Mouse (Mus musculus) midbrain, embryonic 10.5 days (tissue): ENCODE results near the gene Dock9. TPM values are rescaled to one million over a fixed set of nuclear protein-coding genes. Genes with fewer than 3 reads are reported as not detected.

ENCODE experiments used
- DNase-seq: peaks from one replicate; pipeline ENCODE4 v3.0.0-alpha.2; 2017; ENCODE audit warnings: low spot score
- H3K27ac ChIP-seq: fragments of 300-500 bp; sonication (generic); replicated peaks from 2 replicates; pipeline ENCODE4 v1.5.1; 2016; ENCODE audit warnings: mild to moderate bottlenecking
- H3K27me3 ChIP-seq: fragments of 300-500 bp; sonication (generic); 2 replicates; pipeline ENCODE4 v1.6.1; 2016; ENCODE audit warnings: low read depth, mild to moderate bottlenecking; ENCODE audit not compliant: poor library complexity, severe bottlenecking
- H3K36me3 ChIP-seq: fragments of 300-500 bp; sonication (generic); 2 replicates; pipeline ENCODE4 v1.6.1; 2016; ENCODE audit warnings: mild to moderate bottlenecking, moderate library complexity
- H3K4me1 ChIP-seq: fragments of 300-500 bp; sonication (generic); 2 replicates; pipeline ENCODE4 v1.6.1; 2016
- H3K4me3 ChIP-seq: fragments of 300-500 bp; sonication (generic); 2 replicates; pipeline ENCODE4 v1.5.1; 2016; ENCODE audit warnings: mild to moderate bottlenecking, moderate library complexity
- H3K9me3 ChIP-seq: fragments of 300-500 bp; sonication (generic); replicated peaks from 2 replicates; pipeline ENCODE4 v1.6.1; 2016; ENCODE audit warnings: mild to moderate bottlenecking
- WGBS: fragments of 180-500 bp; shearing (Covaris S2); methylation state at CpG from one replicate; pipeline ENCODE4 v1.1.7; 2016; 5-methylcytosine and 5-hydroxymethylcytosine counted together
- polyA plus RNA-seq: library from polyadenylated mRNA; unstranded; fragments of >200 nt; fragmentation: Nextera tagmentation; extraction: Ambion mirVana; gene quantifications from 2 replicates; pipeline ENCODE4 v1.2.1, GENCODE M21; 2016

The Dock9 gene
- polyA plus RNA-seq: 2.1 and 3.4 TPM in 2 replicates

DNA sequence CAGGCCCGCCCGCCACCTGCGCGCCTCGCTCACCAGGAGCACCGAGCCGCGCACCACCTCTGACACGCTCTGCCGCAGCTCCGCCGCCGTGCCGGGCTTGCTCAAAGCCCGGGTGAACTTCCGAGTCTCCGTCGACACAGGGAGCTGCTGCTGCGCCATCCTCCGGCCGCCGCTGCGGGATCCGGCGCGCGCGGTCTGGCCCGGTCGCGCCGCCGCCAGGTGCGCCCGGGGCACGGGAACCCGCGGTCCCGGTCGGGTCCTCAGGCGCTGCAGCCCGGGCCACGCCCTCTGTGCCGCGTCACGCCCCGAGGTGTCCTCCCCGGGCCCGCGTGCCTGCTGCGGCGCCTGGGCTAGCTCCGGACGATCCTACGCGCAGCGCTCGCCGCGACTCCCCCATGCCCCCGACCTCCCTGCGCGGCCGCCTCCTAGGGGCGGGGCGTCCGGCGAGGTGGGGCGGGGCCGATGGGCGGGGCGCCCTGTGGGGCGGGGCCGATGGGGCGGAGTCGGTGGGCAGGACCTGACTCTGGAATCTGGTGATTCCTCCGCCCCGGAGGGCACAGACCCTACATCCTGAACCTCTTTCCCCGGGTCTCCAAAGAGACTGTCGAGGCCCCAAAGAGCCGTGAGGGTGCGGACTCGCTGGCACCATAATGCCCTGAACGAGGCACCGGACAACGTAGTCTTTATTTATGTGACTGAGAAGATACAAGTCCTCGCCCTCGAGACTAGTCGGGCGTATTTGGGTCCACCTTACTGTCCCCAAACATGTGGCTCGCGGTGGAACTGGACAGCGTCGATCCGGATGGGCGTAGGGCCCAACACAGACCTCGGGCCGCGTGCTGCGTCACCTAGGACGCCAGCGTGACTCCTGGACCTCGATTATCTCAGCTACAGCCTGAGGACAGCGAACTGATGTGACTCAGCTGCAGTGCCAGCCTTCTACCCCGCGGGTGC is at the start of gene Dock9:
Gene Dock9, minus strand, starts transcription at position 381 of the 954 bp plus-strand sequence.
- peaks cover 31% of the 10 kb centered on the region for H3K27me3 ChIP-seq
- peak within 1 kb of the TSS; percentile 80 for H3K4me3 ChIP-seq
- no peaks in the 10 kb centered on the region for H3K9me3 ChIP-seq
- H3K27ac ChIP-seq: peak within 1 kb of the TSS; percentile 85
- WGBS: under 1% methylated on average over 106 of the region's 106 CpGs
- peak; percentile 94 for DNase-seq
- H3K4me1 ChIP-seq: peaks cover 23% of the 10 kb centered on the region
- H3K36me3 ChIP-seq: no peaks in the 10 kb centered on the region

DNA sequence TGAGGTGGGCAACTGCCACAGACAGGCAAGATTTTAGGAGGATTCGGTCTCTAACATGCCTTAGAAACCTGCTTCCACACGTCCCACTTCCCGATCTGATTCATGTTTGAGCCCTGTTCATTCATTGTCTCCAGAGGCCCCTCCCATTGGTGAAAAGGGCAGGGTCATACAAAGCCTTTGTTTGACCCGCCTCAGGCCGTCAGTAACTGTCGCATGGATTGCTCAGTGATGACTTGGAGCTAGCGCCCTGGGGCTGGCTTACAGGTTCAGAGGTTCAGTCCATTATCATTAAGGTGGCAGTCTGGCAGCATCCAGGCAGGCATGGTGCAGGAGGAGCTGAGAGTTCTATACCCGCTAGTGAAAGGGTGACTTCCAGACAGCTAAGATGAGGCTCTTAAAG is 46.8 kb upstream of the Dock9 start:
- no peaks in the 10 kb centered on the region for H3K36me3 ChIP-seq
- no peaks in the 10 kb centered on the region for H3K27me3 ChIP-seq
- no peaks in the 10 kb centered on the region for H3K4me1 ChIP-seq
- H3K4me3 ChIP-seq: no peak overlapping the region
- no peak for DNase-seq
- peaks cover 10% of the 10 kb centered on the region; the same call in 1 of the 2 replicates for H3K9me3 ChIP-seq
- H3K27ac ChIP-seq: no peak overlapping the region
- WGBS: 70% methylated on average over 8 of the region's 8 CpGs

DNA sequence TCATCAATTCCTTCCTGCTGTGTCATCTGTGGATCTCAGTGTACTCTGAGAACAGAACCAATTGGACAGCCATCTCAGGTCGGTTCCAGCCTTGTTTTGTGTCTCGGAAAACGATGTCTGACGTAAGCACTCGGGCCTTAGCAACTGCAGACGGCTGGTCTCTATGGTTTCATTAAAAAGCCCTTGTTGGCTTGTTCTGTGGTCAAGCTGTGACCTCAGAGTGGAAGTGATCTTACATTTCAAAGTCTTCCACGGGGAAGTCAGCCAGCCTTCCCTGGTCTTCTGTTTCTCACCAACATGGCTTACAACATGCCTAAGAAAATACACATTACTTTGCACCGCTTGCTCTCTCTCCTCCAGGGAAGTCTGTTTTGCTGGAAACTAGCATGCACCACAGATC is 42.6 kb upstream of the Dock9 start:
- WGBS: 90% methylated on average over 8 of the region's 8 CpGs

DNA sequence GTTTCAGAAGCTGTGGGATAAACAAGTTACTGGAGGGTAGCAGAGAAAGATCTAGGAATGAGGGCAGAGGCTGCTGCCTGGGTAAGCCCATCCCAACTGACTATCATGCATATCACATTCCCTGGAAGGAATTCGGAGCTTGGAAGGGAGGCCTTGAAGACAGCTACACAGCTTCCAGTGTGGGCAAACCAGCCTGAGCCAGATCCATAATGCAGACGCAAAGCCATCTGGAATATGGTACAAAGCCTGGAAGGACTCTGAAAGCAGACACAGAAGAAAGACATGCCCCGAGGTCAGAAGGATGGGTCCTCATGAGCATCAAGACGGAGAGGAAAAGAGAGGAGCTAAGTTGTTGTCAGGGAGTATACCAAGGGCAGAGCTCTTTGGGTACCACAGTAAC is 40.5 kb upstream of the Dock9 start:
- no peak for DNase-seq
- WGBS: 92% methylated on average over 4 of the region's 4 CpGs
- Histone ChIP-seq H3K27me3 (no peaks in the 10 kb centered on the region), H3K9me3 (peaks cover 36% of the 10 kb centered on the region), H3K4me3 (no peak overlapping the region), H3K4me1 (no peaks in the 10 kb centered on the region), H3K36me3 (no peaks in the 10 kb centered on the region), H3K27ac (no peak overlapping the region)

More for the DNA sequence above, 42.6 kb upstream of the Dock9 start:
- H3K27ac ChIP-seq: no peak overlapping the region
- no peaks in the 10 kb centered on the region for H3K4me1 ChIP-seq
- H3K4me3 ChIP-seq: no peak overlapping the region
- H3K27me3 ChIP-seq: no peaks in the 10 kb centered on the region
- H3K9me3 ChIP-seq: peaks cover 36% of the 10 kb centered on the region
- no peaks in the 10 kb centered on the region for H3K36me3 ChIP-seq
- no peak for DNase-seq

DNA sequence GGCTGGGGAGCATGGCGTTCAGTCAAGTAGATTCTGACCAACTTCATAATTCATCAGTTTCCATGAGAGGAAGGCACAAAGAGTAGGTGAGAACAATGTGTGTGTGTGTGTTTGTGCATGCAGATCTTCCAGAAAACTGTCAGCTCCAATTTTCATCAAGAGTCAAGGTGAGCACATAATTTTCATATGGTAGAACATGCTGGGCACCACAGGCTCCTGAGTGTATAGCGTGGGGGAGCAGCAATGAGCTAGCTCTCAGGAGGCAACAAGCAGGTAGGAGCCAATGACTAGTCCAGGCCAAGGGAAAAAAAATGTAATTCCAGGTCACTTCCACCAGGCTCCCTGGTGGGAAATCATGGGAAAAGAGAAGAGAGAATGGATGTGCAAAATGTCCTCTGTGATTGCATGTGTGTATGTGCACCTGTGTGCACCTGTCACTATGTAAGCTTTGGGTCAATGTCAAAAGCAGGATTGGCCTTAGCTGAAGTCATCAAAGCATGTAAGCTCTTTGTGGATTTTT is 35.4 kb upstream of the Dock9 start:
- peaks cover 25% of the 10 kb centered on the region; the same call in 1 of the 2 replicates for H3K9me3 ChIP-seq
- no peak overlapping the region for H3K4me3 ChIP-seq
- WGBS: 89% methylated on average over 2 of the region's 2 CpGs
- H3K36me3 ChIP-seq: no peaks in the 10 kb centered on the region
- no peak for DNase-seq
- no peaks in the 10 kb centered on the region for H3K4me1 ChIP-seq
- H3K27me3 ChIP-seq: no peaks in the 10 kb centered on the region
- no peak overlapping the region for H3K27ac ChIP-seq

DNA sequence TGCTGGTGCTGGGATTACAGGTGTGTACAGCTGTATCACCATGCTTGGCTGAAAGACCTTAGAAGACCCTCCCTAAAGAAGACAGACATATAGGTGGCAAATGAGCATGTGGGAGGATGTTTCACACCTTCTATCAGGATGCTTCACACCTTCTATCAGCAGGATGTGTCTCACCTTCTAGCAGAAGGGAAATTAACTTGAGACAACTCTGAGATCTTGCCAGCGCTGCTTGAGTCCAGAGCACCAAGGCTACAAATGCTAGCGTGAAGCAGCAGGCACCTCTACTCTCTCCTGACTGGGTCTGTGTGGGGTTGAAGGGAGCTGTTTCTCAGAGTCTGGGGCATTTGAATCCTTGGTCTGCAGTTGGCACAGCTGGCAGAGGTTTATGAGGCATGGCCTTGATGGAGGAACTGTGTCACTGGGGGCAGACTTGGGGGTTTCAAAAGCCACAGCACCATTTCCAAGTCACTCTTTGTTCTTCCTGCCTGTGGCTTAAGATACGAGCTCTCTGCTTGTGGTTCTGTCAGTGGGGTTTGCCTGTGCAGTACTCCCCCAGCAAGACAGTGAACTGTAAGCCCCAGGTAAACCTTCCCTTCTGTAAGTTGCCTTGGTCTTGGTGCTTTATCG is 32.3 kb upstream of the Dock9 start:
- Histone ChIP-seq H3K4me1 (no peaks in the 10 kb centered on the region; the same call in 1 of the 2 replicates), H3K36me3 (no peaks in the 10 kb centered on the region), H3K9me3 (peaks cover 13% of the 10 kb centered on the region; the same call in 1 of the 2 replicates), H3K27me3 (no peaks in the 10 kb centered on the region), H3K4me3 (no peak overlapping the region), H3K27ac (no peak overlapping the region)
- WGBS: 85% methylated on average over 4 of the region's 4 CpGs
- no peak for DNase-seq

DNA sequence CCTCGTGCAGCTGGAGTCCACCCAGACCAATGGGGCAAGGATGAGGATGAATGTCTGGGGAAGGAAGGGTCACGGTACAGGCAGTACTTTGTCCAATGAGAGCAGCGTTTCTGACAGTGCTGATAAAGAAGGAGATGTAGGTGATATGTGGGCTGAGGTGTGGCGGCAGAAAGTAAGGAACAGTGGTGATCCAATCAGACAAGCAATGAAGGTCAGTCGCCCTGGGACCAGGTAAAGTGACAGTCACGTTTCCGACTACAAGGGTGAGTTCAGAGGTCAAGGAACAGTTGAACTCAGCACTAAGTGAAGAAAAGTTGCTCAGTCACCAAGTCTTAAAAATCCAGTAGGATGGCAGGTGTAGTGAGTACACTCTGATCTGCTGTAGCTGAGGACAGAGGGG is 29.5 kb upstream of the Dock9 start:
- peaks cover 7% of the 10 kb centered on the region; the same call in 1 of the 2 replicates for H3K4me1 ChIP-seq
- no peak overlapping the region for H3K27ac ChIP-seq
- H3K27me3 ChIP-seq: no peaks in the 10 kb centered on the region
- H3K36me3 ChIP-seq: no peaks in the 10 kb centered on the region
- no peak overlapping the region for H3K4me3 ChIP-seq
- DNase-seq: no peak
- 85% methylated on average over 7 of the region's 7 CpGs for WGBS
- H3K9me3 ChIP-seq: peaks cover 13% of the 10 kb centered on the region; the same call in 1 of the 2 replicates

DNA sequence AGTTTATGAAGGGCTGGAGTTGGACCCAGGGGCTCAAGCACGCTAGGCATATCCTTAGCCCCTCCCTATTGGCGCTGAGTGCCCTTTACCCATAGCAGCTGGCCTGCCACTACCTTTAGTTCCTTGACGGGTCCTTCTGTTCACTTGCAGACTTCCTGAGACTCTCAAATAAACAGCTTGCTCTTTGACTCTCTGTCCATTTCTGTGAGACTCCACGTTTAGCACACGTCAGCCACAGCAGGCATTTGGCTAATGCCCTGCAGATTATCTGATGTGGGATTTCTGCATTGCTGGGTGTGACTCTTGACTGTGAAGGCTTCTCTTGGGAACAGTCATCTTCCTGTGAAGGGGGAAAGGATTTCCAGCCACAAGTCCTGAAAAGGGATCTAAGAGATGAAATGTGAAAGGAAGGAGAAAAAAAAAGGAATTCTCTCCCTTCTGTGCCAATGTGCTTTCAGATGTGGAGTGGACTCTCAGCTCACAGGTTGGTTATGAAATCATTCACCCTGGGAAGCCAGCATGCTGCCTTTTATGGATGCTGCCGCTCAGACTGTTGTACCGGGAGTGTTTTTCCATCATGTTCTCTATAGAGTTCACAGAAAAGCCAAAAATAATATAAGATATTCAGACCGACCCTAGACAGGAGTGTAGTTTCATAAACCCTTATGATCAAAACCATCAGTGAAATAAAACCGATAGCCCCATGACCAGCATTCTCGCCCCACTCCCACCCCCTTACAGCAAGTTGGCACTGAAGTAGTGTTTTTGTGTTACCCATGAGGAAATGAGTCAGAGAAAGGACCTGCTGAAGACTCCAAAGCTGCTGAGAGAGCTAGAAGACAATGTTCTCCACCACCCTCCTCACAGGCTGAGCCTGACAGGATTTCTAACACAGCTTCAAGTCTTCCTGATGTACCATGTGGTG is 28.1 kb upstream of the Dock9 start:
- Histone ChIP-seq H3K4me1 (peaks cover 7% of the 10 kb centered on the region; the same call in 1 of the 2 replicates), H3K27me3 (no peaks in the 10 kb centered on the region), H3K4me3 (no peak overlapping the region), H3K36me3 (no peaks in the 10 kb centered on the region), H3K9me3 (peaks cover 13% of the 10 kb centered on the region; the same call in 1 of the 2 replicates), H3K27ac (no peak overlapping the region)
- DNase-seq: no peak
- WGBS: 85% methylated on average over 10 of the region's 10 CpGs

DNA sequence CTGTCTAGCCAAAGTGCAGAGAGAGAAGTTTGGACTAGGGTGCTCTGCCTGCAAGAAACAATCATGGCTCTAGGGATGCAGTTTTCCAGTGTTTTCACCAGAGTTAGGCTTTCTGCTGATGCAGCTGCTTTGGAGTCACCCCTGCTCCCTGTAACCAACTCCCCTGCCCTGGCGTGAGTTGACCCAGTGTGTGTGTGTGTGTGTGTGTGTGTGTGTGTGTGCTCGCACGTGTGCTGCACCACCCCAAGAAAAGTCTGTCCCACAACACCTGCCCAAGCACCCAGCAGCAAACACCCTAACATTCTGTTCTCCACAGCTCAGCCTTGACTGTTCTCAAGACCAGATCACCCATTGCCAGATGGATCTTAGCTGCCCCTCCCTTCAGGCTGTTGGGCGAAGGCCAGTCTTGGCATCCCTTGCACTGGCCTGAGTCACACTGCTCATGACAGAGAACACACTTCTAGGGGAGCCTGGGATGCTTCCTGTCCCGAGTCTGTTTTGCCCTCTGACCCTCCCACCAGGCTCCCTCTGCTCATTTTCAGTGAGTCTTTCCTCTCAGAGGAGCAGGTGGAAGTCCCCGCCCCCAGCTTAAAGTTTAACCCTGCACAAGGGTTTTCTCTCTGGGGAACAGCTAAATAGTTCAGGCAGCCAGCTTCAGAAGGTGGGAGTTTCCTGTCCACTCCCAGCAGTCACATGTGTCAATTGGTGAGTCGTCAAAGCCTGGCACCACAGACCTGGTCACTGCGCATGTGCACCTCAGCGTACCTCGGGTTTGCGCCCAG is 26.9 kb upstream of the Dock9 start:
- Histone ChIP-seq H3K4me3 (no peak overlapping the region), H3K36me3 (no peaks in the 10 kb centered on the region), H3K4me1 (peaks cover 7% of the 10 kb centered on the region; the same call in 1 of the 2 replicates), H3K27ac (no peak overlapping the region), H3K9me3 (peaks cover 13% of the 10 kb centered on the region; the same call in 1 of the 2 replicates), H3K27me3 (no peaks in the 10 kb centered on the region)
- DNase-seq: no peak
- 68% methylated on average over 10 of the region's 11 CpGs for WGBS

DNA sequence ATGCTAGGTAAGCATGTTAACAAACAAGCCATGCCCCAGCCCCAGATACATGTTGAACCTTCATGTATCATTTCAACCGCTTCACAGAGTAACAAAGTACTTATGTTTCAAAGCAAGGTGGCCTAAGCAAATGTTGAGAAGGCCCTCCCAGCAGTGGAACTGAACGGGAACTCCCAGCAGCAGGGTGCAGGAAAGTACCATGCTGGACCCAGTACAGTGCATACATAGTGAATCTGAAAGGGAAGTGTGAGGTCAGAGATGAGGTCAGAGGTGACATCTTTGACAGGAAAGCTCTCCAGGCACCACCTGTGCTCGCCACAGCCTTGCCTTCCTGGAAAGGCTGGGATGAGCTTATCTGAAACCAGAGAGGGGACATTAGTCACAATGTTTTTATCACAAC is 25.4 kb upstream of the Dock9 start:
- no peaks in the 10 kb centered on the region for H3K27me3 ChIP-seq
- H3K9me3 ChIP-seq: no peaks in the 10 kb centered on the region
- no peaks in the 10 kb centered on the region for H3K36me3 ChIP-seq
- 76% methylated on average over 3 of the region's 3 CpGs for WGBS
- DNase-seq: no peak
- H3K27ac ChIP-seq: no peak overlapping the region
- peaks cover 7% of the 10 kb centered on the region; the same call in 1 of the 2 replicates for H3K4me1 ChIP-seq
- no peak overlapping the region for H3K4me3 ChIP-seq

DNA sequence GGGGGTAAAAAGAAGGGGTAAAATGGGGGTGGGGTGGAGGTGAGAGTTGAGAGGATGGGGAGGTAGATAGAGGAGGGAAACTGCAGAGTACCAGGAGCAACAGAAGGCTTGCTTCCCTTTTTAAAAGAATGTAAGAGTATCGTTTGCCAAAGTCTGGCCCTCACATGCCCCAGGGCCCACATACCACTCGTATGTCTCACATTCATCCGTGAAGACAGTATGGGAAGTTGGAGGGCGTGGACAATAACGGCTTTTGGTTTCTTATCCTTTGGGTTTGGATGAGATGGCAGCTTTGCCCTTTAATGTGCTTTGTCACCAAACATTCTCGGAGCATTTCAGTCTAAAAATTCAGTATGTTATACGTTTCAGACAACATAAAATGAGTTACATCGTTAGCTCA is 24.9 kb upstream of the Dock9 start:
- Histone ChIP-seq H3K4me3 (no peak overlapping the region), H3K9me3 (no peaks in the 10 kb centered on the region), H3K27ac (no peak overlapping the region), H3K27me3 (no peaks in the 10 kb centered on the region), H3K4me1 (peaks cover 7% of the 10 kb centered on the region; the same call in 1 of the 2 replicates), H3K36me3 (no peaks in the 10 kb centered on the region)
- DNase-seq: no peak
- WGBS: 85% methylated on average over 8 of the region's 8 CpGs
